Comparison of ENCODE assay signal across 13 mouse cellular contexts in the genomic region with DNA sequence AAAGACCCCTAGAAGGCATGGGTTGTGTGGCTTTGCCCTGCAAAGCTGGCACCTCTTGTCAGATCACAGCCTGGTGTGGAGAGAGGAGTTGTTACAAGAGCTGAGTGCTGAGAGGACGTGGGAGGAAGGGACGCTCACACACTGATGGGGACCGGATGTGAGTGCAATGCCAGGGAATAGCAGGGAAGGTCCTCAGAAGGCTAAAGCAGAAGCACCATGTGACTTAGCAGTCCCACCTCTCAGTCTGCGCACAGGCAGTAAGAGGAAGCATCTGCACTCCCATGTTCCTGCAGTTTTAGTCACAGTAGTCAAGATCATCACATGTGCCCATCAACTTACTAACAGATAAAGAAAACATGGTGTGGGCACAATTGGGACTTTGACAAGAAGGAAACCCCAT.
A peak's percentile ranks its signal among the peaks of the same experiment; 100 is the strongest.
DNase-seq lines count a peak whose midpoint lies in the region; ATAC-seq and TF ChIP-seq lines count a peak whose summit lies in the region.
"Had no signal": no experiment of that assay in that cellular context is flagged by ENCODE, and none has a peak within 500 bp of the region (broad histone marks: within the 10 kb centered on the region; RNA-seq: fewer than 3 reads in every experiment).

No protein-coding gene starts in this region.

- no peak overlapping the region for H3K4me3 ChIP-seq in hindbrain, embryonic 10.5 days
- H3K4me3 ChIP-seq in hindbrain, embryonic 14.5 days (replicated peaks; ENCODE audit: low read length), result no peak overlapping the region
- no peak overlapping the region for H3K4me3 ChIP-seq in neural tube, embryonic 13.5 days
- H3K4me3 ChIP-seq in neural tube, embryonic 15.5 days (replicated peaks), result no peak overlapping the region
- no peak overlapping the region for H3K4me3 ChIP-seq in lung, postnatal 0 days (ENCODE audit: low read depth, low read length)
- H3K4me3 ChIP-seq: limb, embryonic 12.5 days; myocyte had no signal

- no peak for ATAC-seq in hindbrain, embryonic 14.5 days (ENCODE audit: low FRiP score)
- no peak for ATAC-seq in neural tube, embryonic 13.5 days (ENCODE audit: low read depth)
- no peak for ATAC-seq in neural tube, embryonic 15.5 days (ENCODE audit: low FRiP score)
- peak; percentile 78 for ATAC-seq in lung, postnatal 0 days
- no peak for ATAC-seq in erythroblast, adult 5-6 weeks (replicated peaks; ENCODE audit: low FRiP score, poor library complexity, severe bottlenecking)
- ATAC-seq: Patski had no signal

- H3K36me3 ChIP-seq in hindbrain, embryonic 10.5 days, result no peaks in the 10 kb centered on the region
- H3K36me3 ChIP-seq in hindbrain, embryonic 14.5 days (replicated peaks; ENCODE audit: control insufficient read depth, insufficient read depth), result no peaks in the 10 kb centered on the region
- no peaks in the 10 kb centered on the region for H3K36me3 ChIP-seq in neural tube, embryonic 13.5 days
- no peaks in the 10 kb centered on the region for H3K36me3 ChIP-seq in neural tube, embryonic 15.5 days
- H3K36me3 ChIP-seq in lung, postnatal 0 days (ENCODE audit: insufficient read depth, low read length), result no peaks in the 10 kb centered on the region
- H3K36me3 ChIP-seq: limb, embryonic 12.5 days had no signal

- TF ChIP-seq EP300 in lung, postnatal 0 days (IDR thresholded peaks at IDR 0.05), result no peak

- no peaks in the 10 kb centered on the region for H3K27me3 ChIP-seq in hindbrain, embryonic 10.5 days (ENCODE audit: insufficient read depth, poor library complexity, severe bottlenecking)
- no peaks in the 10 kb centered on the region for H3K27me3 ChIP-seq in hindbrain, embryonic 14.5 days (ENCODE audit: control insufficient read depth, insufficient read depth, low read length)
- H3K27me3 ChIP-seq in neural tube, embryonic 13.5 days, result no peaks in the 10 kb centered on the region
- H3K27me3 ChIP-seq in neural tube, embryonic 15.5 days (replicated peaks), result no peaks in the 10 kb centered on the region
- no peaks in the 10 kb centered on the region for H3K27me3 ChIP-seq in lung, postnatal 0 days (replicated peaks; ENCODE audit: insufficient read depth, low read length)
- H3K27me3 ChIP-seq: limb, embryonic 12.5 days; Patski had no signal

- peaks cover 30% of the 10 kb centered on the region for H3K4me1 ChIP-seq in hindbrain, embryonic 10.5 days (replicated peaks)
- peaks cover 37% of the 10 kb centered on the region for H3K4me1 ChIP-seq in hindbrain, embryonic 14.5 days (replicated peaks; ENCODE audit: control insufficient read depth, insufficient read depth, low read length)
- peaks cover 42% of the 10 kb centered on the region for H3K4me1 ChIP-seq in neural tube, embryonic 13.5 days (replicated peaks)
- H3K4me1 ChIP-seq in neural tube, embryonic 15.5 days, result peaks cover 35% of the 10 kb centered on the region
- H3K4me1 ChIP-seq in lung, postnatal 0 days (ENCODE audit: insufficient read depth, low read depth, low read length), result no peaks in the 10 kb centered on the region

- peak overlapping the region; percentile 59 for H3K27ac ChIP-seq in hindbrain, embryonic 10.5 days
- no peak overlapping the region for H3K27ac ChIP-seq in hindbrain, embryonic 14.5 days
- peak overlapping the region; percentile 43 for H3K27ac ChIP-seq in neural tube, embryonic 13.5 days (replicated peaks)
- H3K27ac ChIP-seq in neural tube, embryonic 15.5 days (replicated peaks), result no peak overlapping the region; the same call in 1 of the 2 replicates
- 0 out of 2 replicates have a peak overlapping the region, but pooled peaks have one; percentile 10 for H3K27ac ChIP-seq in lung, postnatal 0 days (ENCODE audit: low read length)
- H3K27ac ChIP-seq: limb, embryonic 12.5 days had no signal

- H3K9me3 ChIP-seq in hindbrain, embryonic 10.5 days, result no peaks in the 10 kb centered on the region
- no peaks in the 10 kb centered on the region for H3K9me3 ChIP-seq in hindbrain, embryonic 14.5 days (ENCODE audit: control insufficient read depth, low read length)
- no peaks in the 10 kb centered on the region for H3K9me3 ChIP-seq in neural tube, embryonic 13.5 days
- no peaks in the 10 kb centered on the region for H3K9me3 ChIP-seq in neural tube, embryonic 15.5 days (replicated peaks)
- H3K9me3 ChIP-seq in lung, postnatal 0 days (ENCODE audit: low read length), result no peaks in the 10 kb centered on the region
- H3K9me3 ChIP-seq: limb, embryonic 12.5 days had no signal

- 82% methylated on average over 4 of the region's 4 CpGs for WGBS in hindbrain, embryonic 10.5 days
- 73% methylated on average over 4 of the region's 4 CpGs for WGBS in hindbrain, embryonic 14.5 days
- whole genome bisulfite sequencing in neural tube, embryonic 13.5 days, result 78% methylated on average over 4 of the region's 4 CpGs
- WGBS in neural tube, embryonic 15.5 days, result 87% methylated on average over 4 of the region's 4 CpGs
- 44% methylated on average over 4 of the region's 4 CpGs for WGBS in lung, postnatal 0 days

- no peak for DNase-seq in hindbrain, embryonic 10.5 days (ENCODE audit: low spot score)
- DNase-seq in hindbrain, embryonic 14.5 days (ENCODE audit: low spot score), result no peak
- peak; percentile 36 for DNase-seq in lung, postnatal 0 days (ENCODE audit: low spot score)
- no peak for DNase-seq in thymus, postnatal 10 days (ENCODE audit: low spot score in 2 of 2)
- no peak for DNase-seq in layer of hippocampus, postnatal 25 days (ENCODE audit: extremely low spot score in 1 of 2, low spot score in 1 of 2)
- DNase-seq: kidney, adult 2 months; right cerebral cortex, postnatal 25 days had no signal

- TF ChIP-seq CTCF in lung, postnatal 0 days (IDR thresholded peaks at IDR 0.05), result no peak

- H3K4me2 ChIP-seq in hindbrain, embryonic 14.5 days (replicated peaks), result no peak overlapping the region
- no peak overlapping the region for H3K4me2 ChIP-seq in neural tube, embryonic 13.5 days
- no peak overlapping the region for H3K4me2 ChIP-seq in neural tube, embryonic 15.5 days
- no peak overlapping the region for H3K4me2 ChIP-seq in lung, postnatal 0 days (replicated peaks; ENCODE audit: low read depth, low read length)
- H3K4me2 ChIP-seq: limb, embryonic 12.5 days had no signal

- no peak overlapping the region for H3K9ac ChIP-seq in hindbrain, embryonic 14.5 days
- no peak overlapping the region for H3K9ac ChIP-seq in neural tube, embryonic 13.5 days
- H3K9ac ChIP-seq in neural tube, embryonic 15.5 days (replicated peaks), result no peak overlapping the region
- H3K9ac ChIP-seq in lung, postnatal 0 days (replicated peaks; ENCODE audit: low read depth), result no peak overlapping the region
- H3K9ac ChIP-seq: limb, embryonic 12.5 days had no signal

Comparison
In these comparisons a context has a peak if more than half of its experiments do, and no peak if none do; other contexts are left out.
1. H3K27ac ChIP-seq: peak in hindbrain, embryonic 10.5 days (single experiment), neural tube, embryonic 13.5 days (single experiment) and lung, postnatal 0 days (single experiment); none in hindbrain, embryonic 14.5 days (single experiment) and neural tube, embryonic 15.5 days (single experiment).